Mouse (Mus musculus) induced T-regulatory cell, adult 2 months (primary cell): ENCODE data around the gene Htr2a.
A peak's percentile ranks its signal among the peaks of the same experiment; 100 is the strongest.

Source experiments
- DNase-seq: peaks from one replicate; pipeline ENCODE4 v3.0.0-alpha.2; 2012; ENCODE audit warnings: low read depth

Htr2a gene

GRCm38 (mm10) chr14:74697432-74697831 is 56.8 kb downstream of the Htr2a start:
- no peak for DNase-seq

- no peak for DNase-seq
These were observed 58.6 kb downstream of the Htr2a start for GRCm38 (mm10) chr14:74699241-74699640.

GRCm38 (mm10) chr14:74703930-74704329 is 63.3 kb downstream of the Htr2a start:
- no peak for DNase-seq

- DNase-seq: peak; percentile 78
These were observed 68.4 kb downstream of the Htr2a start for GRCm38 (mm10) chr14:74709054-74709453.

- DNase-seq: no peak
These were observed 82.9 kb downstream of the Htr2a start for GRCm38 (mm10) chr14:74723541-74723940.

- DNase-seq: peak; percentile 22
These were observed 90.8 kb downstream of the Htr2a start for GRCm38 (mm10) chr14:74731221-74732078.

- DNase-seq: peak; percentile 94
These were observed 91.6 kb downstream of the Htr2a start, which contains the start of gene Esd for GRCm38 (mm10) chr14:74732079-74732783. TSS of gene Esd (plus strand) at chr14:74732297.

GRCm38 (mm10) chr14:74733397-74733796 is 92.8 kb downstream of the Htr2a start:
- DNase-seq: peak; percentile 9

- DNase-seq: no peak
These were observed 94.8 kb downstream of the Htr2a start for GRCm38 (mm10) chr14:74735471-74735870.

GRCm38 (mm10) chr14:74736850-74737249 is 96.2 kb downstream of the Htr2a start:
- DNase-seq: no peak
